Mouse (Mus musculus) stomach, postnatal 0 days (tissue): ENCODE results near the gene Ninl.
"Not testable (repeated sequence)": the region's sequence is repeated elsewhere in the genome, so short reads cannot be mapped to it uniquely, and the experiment has no call there.

Source experiments
- CTCF ChIP-seq: IDR thresholded peaks from 2 replicates; pipeline ENCODE4 v1.5.1; 2016; ENCODE audit warnings: antibody characterized with exemption, low read depth, mild to moderate bottlenecking, moderate library complexity
- EP300 ChIP-seq: optimal IDR thresholded peaks from 2 replicates; pipeline ENCODE3; 2016; ENCODE audit warnings: antibody characterized with exemption

- not testable (repeated sequence) for TF ChIP-seq CTCF, EP300
Observed at GRCm38 (mm10) chr2:150947880-150948611, 91.1 kb downstream of the Ninl start.
